Mouse (Mus musculus) hindbrain, embryonic 14.5 days (tissue): ENCODE results near the gene Gm10644. TPM values are rescaled to one million over a fixed set of nuclear protein-coding genes. Genes with fewer than 3 reads are reported as not detected.

Experiments
- ATAC-seq: fragments of 200-750 bp; cut with Nextera tagmentation; 2 replicates; pipeline ENCODE4 v1.8.0; 2017; ENCODE audit warnings: moderate number of reproducible peaks, mild to moderate bottlenecking, moderate TSS enrichment, moderate library complexity; ENCODE audit not compliant: low FRiP score
- DNase-seq: peaks from one replicate; pipeline ENCODE4 v3.0.0-alpha.2; 2015; ENCODE audit warnings: low spot score
- H3K27ac ChIP-seq: fragments of 300-500 bp; sonication (generic); 2 replicates; pipeline ENCODE4 v1.5.1; 2014; ENCODE audit warnings: mild to moderate bottlenecking, moderate library complexity
- H3K27me3 ChIP-seq: fragments of 300-500 bp; sonication (generic); 2 replicates; pipeline ENCODE4 v1.6.1; 2014; ENCODE audit warnings: mild to moderate bottlenecking, low read length, mixed read lengths; ENCODE audit not compliant: control insufficient read depth, insufficient read depth
- H3K36me3 ChIP-seq: fragments of 300-500 bp; sonication (generic); replicated peaks from 2 replicates; pipeline ENCODE4 v1.6.1; 2014; ENCODE audit not compliant: control insufficient read depth, insufficient read depth
- H3K4me1 ChIP-seq: fragments of 300-500 bp; sonication (generic); replicated peaks from 2 replicates; pipeline ENCODE4 v1.6.1; 2014; ENCODE audit warnings: antibody characterized with exemption, low read length, mixed read lengths; ENCODE audit not compliant: control insufficient read depth, insufficient read depth
- H3K4me2 ChIP-seq: fragments of 300-500 bp; sonication (generic); replicated peaks from 2 replicates; pipeline ENCODE4 v1.6.1; 2014; ENCODE audit warnings: mild to moderate bottlenecking, moderate library complexity
- H3K4me3 ChIP-seq: fragments of 300-500 bp; sonication (generic); replicated peaks from 2 replicates; pipeline ENCODE4 v1.5.1; 2014; ENCODE audit warnings: mild to moderate bottlenecking, low read length
- H3K9ac ChIP-seq: fragments of 300-500 bp; sonication (generic); 2 replicates; pipeline ENCODE4 v1.6.1; 2014
- H3K9me3 ChIP-seq: fragments of 300-500 bp; sonication (generic); 2 replicates; pipeline ENCODE4 v1.6.1; 2016; ENCODE audit warnings: low read length; ENCODE audit not compliant: control insufficient read depth
- whole genome bisulfite sequencing: fragments of 180-500 bp; shearing (Covaris S2); extraction: QIAGEN DNeasy Blood & Tissue Kit; methylation state at CpG from one replicate; pipeline ENCODE4 v1.1.7; 2014; 5-methylcytosine and 5-hydroxymethylcytosine counted together
- polyA plus RNA-seq: library from polyadenylated mRNA; unstranded; fragments of >200 nt; fragmentation: Nextera tagmentation; extraction: Ambion mirVana; gene quantifications from 2 replicates; pipeline ENCODE4 v1.2.1, GENCODE M21; 2014

The Gm10644 gene
- polyA plus RNA-seq, 1 experiment from 2014 or later, result 1.1 TPM

- ATAC-seq (peak; percentile 44), DNase-seq (peak; percentile 25)
- WGBS, result 2% methylated on average over 32 of the region's 37 CpGs
- H3K27ac ChIP-seq, result peak overlapping the region; percentile 79
- H3K4me1 ChIP-seq, result peaks cover 32% of the 10 kb centered on the region
- H3K27me3 ChIP-seq, result no peaks in the 10 kb centered on the region
- H3K36me3 ChIP-seq, result peaks cover 4% of the 10 kb centered on the region; the same call in 1 of the 2 replicates
- H3K9ac ChIP-seq, result peak overlapping the region; percentile 92
- H3K4me3 ChIP-seq, result peak overlapping the region; percentile 96
- H3K4me2 ChIP-seq, result peak overlapping the region; percentile 96
- H3K9me3 ChIP-seq, result no peaks in the 10 kb centered on the region
These were observed 18.4 kb upstream of the Gm10644 start for GRCm38 (mm10) chr8:83973161-83974031.

- Histone ChIP-seq H3K27me3 (no peaks in the 10 kb centered on the region), H3K27ac (peak within 1 kb of the TSS; percentile 83), H3K4me3 (peak within 1 kb of the TSS; percentile 96), H3K36me3 (no peaks in the 10 kb centered on the region), H3K4me2 (peak within 1 kb of the TSS; percentile 96), H3K9ac (peak within 1 kb of the TSS; percentile 92), H3K4me1 (peaks cover 25% of the 10 kb centered on the region), H3K9me3 (no peaks in the 10 kb centered on the region)
- ATAC-seq (peak; percentile 100), DNase-seq (peak; percentile 98)
- WGBS, result under 1% methylated on average over 68 of the region's 94 CpGs
These were observed 17.4 kb upstream of the Gm10644 start, which contains the start of gene Prkaca for GRCm38 (mm10) chr8:83972150-83973120. Gene Prkaca, plus strand, starts transcription at chr8:83972993.

GRCm38 (mm10) chr8:83971661-83972060 is 16.7 kb upstream of the Gm10644 start:
- DNase-seq, result no peak
- Histone ChIP-seq H3K9me3 (no peaks in the 10 kb centered on the region), H3K4me2 (peak overlapping the region; percentile 80), H3K27ac (peak overlapping the region; percentile 83; the same call in 1 of the 2 replicates), H3K9ac (peak overlapping the region; percentile 78), H3K27me3 (no peaks in the 10 kb centered on the region), H3K4me1 (peaks cover 18% of the 10 kb centered on the region), H3K36me3 (no peaks in the 10 kb centered on the region), H3K4me3 (peak overlapping the region; percentile 96)
- ATAC-seq, result no peak
- 72% methylated on average over 6 of the region's 6 CpGs for WGBS

GRCm38 (mm10) chr8:83971121-83971520 is 16.1 kb upstream of the Gm10644 start:
- H3K9me3 ChIP-seq, result no peaks in the 10 kb centered on the region
- H3K4me3 ChIP-seq, result no peak overlapping the region
- WGBS, result 92% methylated on average over 4 of the region's 4 CpGs
- ATAC-seq (no peak), DNase-seq (no peak)
- H3K9ac ChIP-seq, result no peak overlapping the region
- no peaks in the 10 kb centered on the region for H3K36me3 ChIP-seq
- H3K27me3 ChIP-seq, result no peaks in the 10 kb centered on the region
- peaks cover 17% of the 10 kb centered on the region for H3K4me1 ChIP-seq
- no peak overlapping the region for H3K27ac ChIP-seq
- H3K4me2 ChIP-seq, result no peak overlapping the region

GRCm38 (mm10) chr8:83967701-83968100 is 12.7 kb upstream of the Gm10644 start:
- no peak overlapping the region for H3K27ac ChIP-seq
- DNase-seq, result no peak
- no peaks in the 10 kb centered on the region for H3K9me3 ChIP-seq
- WGBS, result 95% methylated on average over 7 of the region's 7 CpGs
- no peak overlapping the region for H3K4me3 ChIP-seq
- no peaks in the 10 kb centered on the region for H3K27me3 ChIP-seq
- peaks cover 5% of the 10 kb centered on the region for H3K4me1 ChIP-seq
- no peak for ATAC-seq
- no peak overlapping the region for H3K4me2 ChIP-seq
- no peaks in the 10 kb centered on the region for H3K36me3 ChIP-seq
- H3K9ac ChIP-seq, result no peak overlapping the region

GRCm38 (mm10) chr8:83964015-83964765 is 9.2 kb upstream of the Gm10644 start:
- Histone ChIP-seq H3K4me3 (no peak overlapping the region), H3K36me3 (no peaks in the 10 kb centered on the region), H3K27ac (no peak overlapping the region), H3K9me3 (no peaks in the 10 kb centered on the region), H3K4me2 (no peak overlapping the region), H3K9ac (no peak overlapping the region), H3K27me3 (no peaks in the 10 kb centered on the region), H3K4me1 (no peaks in the 10 kb centered on the region)
- DNase-seq (no peak), ATAC-seq (no peak)
- 93% methylated on average over 5 of the region's 5 CpGs for WGBS

GRCm38 (mm10) chr8:83956789-83957188 is 1.8 kb upstream of the Gm10644 start:
- ATAC-seq, result no peak
- no peak overlapping the region for H3K27ac ChIP-seq
- H3K9ac ChIP-seq, result no peak overlapping the region
- 0 out of 2 replicates have a peak overlapping the region, but pooled peaks have one; percentile 45 for H3K4me3 ChIP-seq
- WGBS, result 17% methylated on average over 1 of the region's 1 CpGs
- no peaks in the 10 kb centered on the region for H3K36me3 ChIP-seq
- H3K4me1 ChIP-seq, result peaks cover 6% of the 10 kb centered on the region; the same call in 1 of the 2 replicates
- DNase-seq, result no peak
- H3K4me2 ChIP-seq, result peak overlapping the region; percentile 91
- no peaks in the 10 kb centered on the region for H3K9me3 ChIP-seq
- no peaks in the 10 kb centered on the region for H3K27me3 ChIP-seq

GRCm38 (mm10) chr8:83955958-83956218 is 883 bp upstream of the Gm10644 start:
- Histone ChIP-seq H3K36me3 (no peaks in the 10 kb centered on the region), H3K4me3 (peak overlapping the region; percentile 45), H3K4me1 (peaks cover 6% of the 10 kb centered on the region; the same call in 1 of the 2 replicates), H3K27ac (no peak overlapping the region), H3K9me3 (no peaks in the 10 kb centered on the region), H3K27me3 (no peaks in the 10 kb centered on the region), H3K9ac (peak overlapping the region; percentile 45), H3K4me2 (peak overlapping the region; percentile 91)
- DNase-seq, result no peak
- 2% methylated on average over 15 of the region's 15 CpGs for WGBS
- ATAC-seq, result no peak
